Mouse (Mus musculus) G1E-ER4 (cell line): ENCODE data around the gene Abhd14a. TPM values are rescaled to one million over a fixed set of nuclear protein-coding genes. Genes with fewer than 3 reads are reported as not detected.

Experiments
- GATA1 ChIP-seq: IDR thresholded peaks from one replicate; pipeline ENCODE4 v1.8.0; 2012; ENCODE audit warnings: low read length, inconsistent platforms
- polyA plus RNA-seq: library from polyadenylated mRNA; stranded (reverse); fragments of >175 nt; gene quantifications from 2 replicates; pipeline ENCODE4 v1.2.3, GENCODE M21; 2012

Abhd14a gene
- 13.6 and 24.5 TPM in 2 replicates for polyA plus RNA-seq

DNA sequence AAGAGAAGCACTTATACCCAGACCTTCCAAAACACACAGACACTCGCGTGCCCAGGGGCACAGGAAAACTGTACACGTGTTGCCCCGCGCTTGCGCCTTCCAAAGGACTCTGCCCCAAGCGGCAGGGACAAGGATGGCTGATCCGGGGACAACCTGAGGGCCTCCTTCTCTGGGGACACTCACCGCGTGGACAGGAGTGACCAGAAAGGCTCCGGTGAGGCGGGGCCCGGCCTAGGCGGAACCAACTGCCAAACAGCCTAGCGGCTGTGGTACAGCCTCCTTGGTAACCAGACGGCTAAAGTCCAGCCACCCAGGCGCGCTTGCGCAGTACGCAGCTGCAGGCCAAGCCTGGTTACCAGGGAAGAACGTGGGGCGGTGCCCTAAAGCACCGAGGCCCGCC is at the start of gene Abhd14a, which contains the start of gene Abhd14b:
TSS of gene Abhd14a (minus strand) at position 331 of the 400 bp plus-strand sequence.
TSS of gene Abhd14b (plus strand) at position 112 of the 400 bp plus-strand sequence.
- TF ChIP-seq GATA1: no peak

DNA sequence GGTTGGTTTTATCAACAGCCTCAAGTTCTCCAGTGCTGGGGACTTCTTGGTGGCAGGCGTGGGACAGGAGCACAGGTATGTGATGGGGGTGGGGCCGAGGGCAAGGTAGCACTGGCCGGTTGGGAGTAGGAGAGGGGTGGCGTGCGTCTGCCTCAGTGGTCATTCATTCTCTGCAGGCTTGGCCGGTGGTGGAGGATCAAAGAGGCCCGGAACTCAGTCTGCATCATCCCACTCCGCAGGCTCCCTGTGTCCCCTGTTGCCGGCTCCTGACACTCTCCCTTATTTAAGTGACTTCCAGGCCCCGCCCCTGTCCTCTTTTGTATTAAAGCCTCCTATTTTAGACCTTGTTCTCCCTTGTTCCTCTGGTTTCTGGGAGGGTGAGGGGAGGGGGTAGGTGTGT is 37.6 kb upstream of the Abhd14a start:
- no peak for TF ChIP-seq GATA1

DNA sequence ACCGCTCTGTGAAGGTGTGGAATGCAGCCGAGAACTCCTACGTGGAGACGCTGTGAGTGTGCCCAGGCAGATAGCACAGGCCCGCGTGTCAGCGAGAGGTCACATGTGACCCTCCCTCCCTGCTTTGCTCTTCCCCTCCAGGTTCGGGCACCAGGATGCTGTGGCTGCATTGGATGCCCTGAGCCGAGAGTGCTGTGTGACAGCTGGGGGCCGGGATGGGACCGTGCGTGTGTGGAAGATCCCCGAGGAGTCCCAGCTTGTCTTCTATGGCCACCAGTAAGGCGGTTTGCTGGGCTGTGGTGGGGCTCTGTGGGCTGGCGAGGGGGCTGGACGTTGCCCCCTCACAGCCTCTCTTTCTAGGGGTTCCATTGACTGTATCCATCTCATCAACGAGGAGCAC is 36.1 kb upstream of the Abhd14a start:
- TF ChIP-seq GATA1: no peak

DNA sequence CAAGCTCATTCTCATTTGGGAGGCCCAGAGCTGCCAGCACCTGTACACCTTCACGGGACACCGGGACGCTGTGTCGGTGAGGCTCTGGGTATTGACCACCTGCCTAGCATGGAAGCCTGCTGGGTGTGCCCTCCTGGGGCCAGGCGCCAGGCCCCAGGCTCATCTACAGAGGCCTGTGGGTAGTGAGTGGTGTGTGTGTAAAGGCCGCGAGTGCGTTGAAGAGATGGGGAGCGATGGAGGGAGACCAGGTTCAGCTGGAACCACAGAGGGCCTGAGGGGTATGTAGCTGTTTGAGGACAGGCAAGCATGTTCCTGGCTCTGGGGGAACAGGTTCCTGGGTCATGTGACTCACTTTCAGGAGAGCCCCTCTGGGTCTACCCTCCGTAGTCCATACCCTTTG is 35.7 kb upstream of the Abhd14a start:
- TF ChIP-seq GATA1: no peak

DNA sequence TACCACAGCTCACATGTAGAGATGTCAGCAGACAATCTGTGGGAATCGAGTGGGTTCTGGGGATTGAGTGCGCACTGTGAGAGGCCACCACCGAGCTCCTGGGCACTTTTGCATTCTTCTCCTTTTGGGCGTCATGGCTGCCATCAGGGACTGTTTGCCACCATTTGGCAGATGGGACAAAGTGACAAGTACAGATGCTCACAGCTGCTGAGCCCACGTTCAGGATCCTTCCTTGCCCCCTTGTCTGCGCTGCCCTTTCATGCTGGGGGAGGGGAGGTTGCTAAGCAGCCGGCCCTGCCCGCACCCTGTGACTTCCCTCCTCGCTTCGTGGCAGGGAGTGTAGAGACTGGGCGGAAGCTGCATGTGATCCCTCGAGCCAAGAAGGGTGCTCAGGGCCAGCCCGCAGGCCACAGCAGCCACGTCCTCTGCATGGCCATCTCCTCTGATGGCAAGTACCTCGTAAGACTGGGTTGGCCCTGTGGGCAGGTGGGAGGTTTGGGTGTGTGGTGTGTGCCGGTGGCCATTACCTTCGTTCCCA is 35.2 kb upstream of the Abhd14a start:
- no peak for TF ChIP-seq GATA1

DNA sequence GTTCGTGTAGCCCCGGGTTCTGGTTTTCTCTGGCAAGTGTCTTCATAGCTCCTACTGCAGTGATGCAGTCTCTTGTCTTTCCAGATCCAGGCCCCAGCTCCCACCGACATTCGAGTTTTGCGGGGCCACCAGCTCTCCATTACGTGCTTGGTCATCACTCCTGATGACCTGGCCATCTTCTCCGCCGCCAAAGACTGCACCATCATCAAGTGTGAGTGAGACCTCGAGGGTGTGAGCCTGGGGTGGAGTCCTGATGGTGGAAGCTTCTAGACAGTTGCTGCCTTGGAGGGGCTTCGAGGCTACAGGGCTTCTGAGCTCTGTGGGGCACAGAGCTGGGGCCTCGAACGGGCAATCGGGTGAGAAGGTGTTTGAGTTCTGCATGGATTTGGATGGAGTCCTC is 34.2 kb upstream of the Abhd14a start:
- no peak for TF ChIP-seq GATA1

DNA sequence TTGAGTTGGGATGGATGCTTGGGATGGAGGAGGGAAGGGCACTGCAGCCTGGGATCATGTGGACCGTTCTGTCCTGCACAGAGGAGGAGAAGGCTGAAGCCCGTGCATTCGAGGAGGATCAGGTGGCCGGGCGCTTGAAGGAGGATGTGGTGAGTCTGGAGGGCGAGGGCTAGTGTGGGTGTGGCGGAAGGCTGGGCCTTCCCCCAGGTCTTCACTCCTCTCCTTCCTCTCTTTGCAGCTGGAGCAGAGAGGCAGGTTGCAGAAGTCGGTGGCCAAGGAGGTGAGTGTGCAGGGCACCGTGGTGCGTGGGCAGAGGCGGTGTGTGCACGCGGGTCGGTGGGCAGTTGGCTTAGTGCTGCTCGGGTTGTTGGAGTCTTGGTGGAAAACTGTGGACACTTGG is 33.6 kb upstream of the Abhd14a start:
- TF ChIP-seq GATA1: no peak

DNA sequence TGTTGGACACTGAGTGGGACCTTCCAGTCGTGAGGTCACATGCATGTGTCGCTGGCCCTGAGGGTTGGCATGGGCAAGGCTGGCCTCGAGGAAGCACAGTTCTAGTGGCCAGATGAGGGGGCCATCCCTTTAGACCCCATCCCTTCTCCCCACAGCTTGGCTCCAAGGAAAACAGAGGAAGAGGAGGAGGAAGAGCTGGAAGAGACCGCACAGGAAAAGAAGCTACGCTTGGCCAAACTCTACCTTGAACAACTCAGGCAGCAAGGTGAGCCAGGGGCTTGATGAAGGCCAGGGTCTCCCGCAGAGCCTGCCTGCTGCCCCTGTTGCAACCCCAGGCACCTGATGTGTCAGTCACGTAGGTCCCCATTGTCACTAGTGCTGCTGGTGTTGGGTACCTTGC is 33.1 kb upstream of the Abhd14a start:
- no peak for TF ChIP-seq GATA1

DNA sequence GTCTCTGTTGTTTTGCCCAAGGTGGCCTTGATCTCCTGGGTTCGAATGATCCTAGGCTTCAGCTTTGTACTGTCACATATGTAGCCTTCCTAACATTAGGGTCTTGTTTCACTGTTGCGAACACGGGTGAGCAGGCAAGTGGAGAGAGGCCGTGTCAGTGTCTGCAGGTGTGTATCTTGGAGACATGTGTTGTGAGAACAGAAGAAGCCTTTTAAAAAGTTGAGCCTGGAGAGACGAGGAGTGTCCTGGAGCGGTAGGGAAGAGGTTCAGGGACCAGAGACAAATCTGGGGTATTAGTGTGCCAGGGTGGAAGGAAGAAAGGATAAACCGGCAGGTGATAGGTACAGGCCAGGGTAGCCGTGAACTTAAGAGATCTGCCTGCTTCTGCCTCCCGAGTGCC is 30.6 kb upstream of the Abhd14a start:
- TF ChIP-seq GATA1: no peak

DNA sequence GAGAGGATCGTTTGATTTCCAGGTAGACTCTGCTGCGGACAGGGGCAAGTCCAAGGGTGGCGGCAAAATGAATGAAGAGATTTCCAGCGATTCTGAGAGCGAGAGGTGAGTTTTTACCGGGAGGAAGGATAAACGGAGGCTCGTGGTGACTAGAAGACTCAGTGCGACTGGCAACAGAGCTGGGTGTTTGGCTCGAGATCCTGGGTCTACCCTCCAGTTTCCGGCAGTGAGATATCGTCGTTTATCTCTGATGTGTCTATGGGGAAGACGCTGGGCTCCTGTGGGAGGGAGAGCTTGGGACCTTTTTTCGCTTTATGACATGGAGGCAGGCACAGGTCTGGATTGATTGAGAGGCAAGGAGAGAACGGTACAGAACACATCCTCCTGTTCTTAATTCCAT is 30.2 kb upstream of the Abhd14a start:
- TF ChIP-seq GATA1: no peak

DNA sequence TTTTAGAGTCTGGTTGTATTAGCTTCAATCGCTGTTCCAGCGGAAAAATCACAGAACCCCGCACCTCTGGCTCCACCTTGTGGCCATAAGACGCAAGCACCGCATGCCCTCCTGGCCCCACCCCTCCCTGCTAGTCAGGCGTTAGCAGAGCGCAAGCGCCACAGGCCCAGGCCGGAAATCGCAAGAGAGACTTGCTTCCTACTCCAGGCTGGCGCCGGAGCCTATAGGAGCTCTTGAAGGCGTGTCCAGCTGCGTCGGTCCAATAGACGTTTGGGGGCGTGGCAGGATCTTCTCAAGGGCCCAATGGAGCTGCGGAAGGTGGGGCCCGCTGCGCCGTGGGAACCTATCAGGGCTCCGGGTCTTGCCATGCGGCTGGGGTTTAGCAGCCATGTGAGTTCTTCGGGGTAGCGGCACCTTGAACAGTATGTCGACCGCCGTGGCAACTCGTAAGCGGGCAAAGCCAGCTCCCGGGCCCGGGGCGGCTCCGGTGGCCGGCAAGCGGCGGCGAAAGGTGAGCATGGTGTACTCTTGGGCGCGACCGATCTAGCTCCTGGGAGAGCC is 29.5 kb upstream of the Abhd14a start, which contains the start of gene Parp3:
TSS of gene Parp3 (minus strand) at position 26 of the 561 bp plus-strand sequence.
- TF ChIP-seq GATA1: no peak

DNA sequence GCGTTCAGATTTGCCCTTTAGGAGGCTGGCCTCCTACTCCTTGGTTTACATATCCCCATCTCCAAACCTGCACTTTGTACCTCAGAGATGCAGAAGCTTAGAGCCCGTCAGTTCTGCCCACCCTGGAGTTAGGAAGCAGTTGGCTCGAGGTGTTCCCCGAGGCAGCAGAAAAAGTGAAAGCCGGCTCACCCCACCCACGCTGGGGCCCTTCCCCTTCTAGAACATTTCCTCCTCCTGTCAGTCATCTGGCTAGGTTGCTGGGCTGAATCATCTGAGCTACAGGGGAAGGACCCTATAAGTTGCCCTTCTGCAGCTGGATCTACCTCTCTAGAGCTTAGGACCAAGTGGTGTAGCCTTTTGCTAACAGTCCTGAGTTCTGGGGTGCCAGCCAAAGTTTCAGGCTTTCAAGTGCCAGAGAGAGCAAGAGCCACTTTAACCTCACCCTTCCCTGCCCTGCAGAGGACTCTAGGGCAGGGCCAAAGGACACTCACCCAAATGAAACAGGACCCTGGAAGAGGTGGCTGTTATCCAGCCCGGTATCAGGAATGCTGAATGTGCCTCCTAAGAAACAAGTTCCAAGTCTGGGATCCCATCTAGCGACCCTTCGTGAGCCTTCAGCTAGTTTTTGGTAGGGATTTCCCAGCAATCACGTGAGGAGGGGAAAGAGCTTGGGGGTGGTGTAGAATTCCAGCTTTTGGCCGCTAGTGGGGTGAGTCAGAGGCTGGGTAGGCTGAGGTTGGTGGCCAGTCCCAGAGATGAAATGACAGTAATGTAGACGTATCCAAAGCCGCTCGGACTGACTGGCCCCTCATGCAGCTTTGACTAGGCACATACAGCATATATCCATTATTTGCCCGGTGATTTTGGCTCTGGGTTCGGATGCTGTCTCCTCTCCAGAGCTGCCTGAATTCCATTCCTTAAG is 28.8 kb upstream of the Abhd14a start:
- TF ChIP-seq GATA1: no peak

DNA sequence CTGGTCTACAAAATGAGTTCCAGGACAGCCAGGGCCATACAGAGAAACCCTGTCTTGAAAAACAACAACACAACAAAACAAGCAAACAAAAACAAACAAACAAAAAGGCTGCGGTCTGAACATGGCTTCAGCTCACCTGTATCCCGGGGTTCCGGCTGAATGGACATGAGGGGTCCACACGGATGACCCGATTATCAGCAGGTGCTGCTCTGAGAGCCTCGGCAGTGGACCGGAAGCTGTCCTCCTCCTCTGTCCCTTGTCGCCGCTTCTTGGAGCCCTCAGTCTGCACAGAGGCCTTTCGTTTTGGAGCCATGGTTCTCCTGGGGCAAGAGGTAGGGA is 28.2 kb upstream of the Abhd14a start, which contains the start of gene Rrp9:
TSS of gene Rrp9 (plus strand) at position 301 of the 339 bp plus-strand sequence.
- no peak for TF ChIP-seq GATA1

DNA sequence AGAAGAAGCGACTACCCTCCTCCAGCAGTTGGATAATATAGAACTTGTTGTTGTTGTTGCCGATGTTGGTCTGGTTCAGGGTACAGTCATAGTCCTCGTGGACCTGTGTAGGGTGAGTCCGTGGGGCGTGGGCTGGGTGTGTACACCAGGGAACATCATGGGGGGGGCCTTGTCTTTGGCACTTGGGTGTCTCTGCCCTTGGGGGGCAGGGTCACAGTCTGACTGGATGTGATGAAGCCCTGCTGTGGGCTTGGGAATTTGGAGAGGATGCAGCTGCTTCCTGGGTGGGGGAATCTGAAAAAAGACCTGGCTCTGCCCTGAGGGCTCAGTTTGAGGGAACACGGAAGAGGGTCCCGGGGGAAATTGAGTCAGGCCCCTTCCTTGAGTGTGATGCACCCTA is 27.6 kb upstream of the Abhd14a start:
- TF ChIP-seq GATA1: no peak

DNA sequence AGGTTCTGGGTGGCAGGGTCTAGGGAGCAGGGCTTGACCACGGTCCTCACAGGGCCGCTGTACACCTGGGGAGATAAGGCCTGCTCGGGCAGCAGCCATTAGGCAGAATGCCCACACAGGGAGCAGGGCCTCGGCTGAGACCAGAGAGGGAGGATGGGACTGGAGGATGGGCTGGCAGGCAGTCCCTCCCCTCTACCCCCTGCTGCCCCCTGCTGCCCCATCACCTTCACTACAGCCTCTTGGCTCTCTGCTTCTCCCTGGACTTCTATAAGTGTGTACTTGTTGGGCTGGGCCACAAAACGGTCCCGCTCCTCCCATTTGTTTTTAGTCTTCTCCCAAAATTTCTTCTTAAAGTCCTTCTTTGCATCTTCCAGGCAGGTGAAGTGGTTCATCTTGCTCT is 27.0 kb upstream of the Abhd14a start:
- no peak for TF ChIP-seq GATA1

DNA sequence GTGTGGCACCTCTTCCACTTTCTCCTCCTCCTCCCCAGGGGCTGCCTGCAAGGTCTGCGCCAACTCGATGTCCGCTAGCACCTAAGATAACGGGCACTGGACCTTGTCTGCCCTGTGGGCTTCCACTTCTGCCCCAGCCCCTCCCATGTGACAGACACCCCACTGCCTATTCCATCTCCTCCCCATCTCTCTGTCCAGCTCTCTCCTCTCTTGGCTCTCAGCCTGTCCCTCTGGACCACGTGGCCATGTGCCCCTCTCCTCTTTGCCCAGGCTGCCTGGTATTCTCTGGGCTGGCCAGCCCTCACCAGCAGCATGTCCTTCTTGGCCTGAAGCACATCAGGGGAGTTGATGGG is 26.3 kb upstream of the Abhd14a start:
- TF ChIP-seq GATA1: no peak
